Mouse (Mus musculus): ENCODE measurements around the gene Mcm2. TPM values are rescaled to one million over a fixed set of nuclear protein-coding genes. Genes with fewer than 3 reads are reported as not detected.

Gene Mcm2
- polyA plus RNA-seq, 1 experiment, result 40.3 TPM

GRCm38 (mm10) chr6:88841514-88841780, 57.1 kb downstream of the Mcm2 start:
- no peak for DNase-seq (ENCODE audit: low read depth in 1 of 2, low spot score in 2 of 2)
- Histone ChIP-seq H3K36me3 (ENCODE audit: control insufficient read depth, insufficient read depth, low read length) (peaks cover 24% of the 10 kb centered on the region), H3K4me3 (ENCODE audit: extremely low read depth, insufficient read depth, insufficient read length) (peak overlapping the region; percentile 93), H3K27me3 (ENCODE audit: control insufficient read depth, insufficient read depth, low read length) (no peaks in the 10 kb centered on the region), H3K27ac (ENCODE audit: insufficient read depth, low read length) (peak overlapping the region; percentile 82), H3K4me1 (ENCODE audit: control insufficient read depth, insufficient read depth, insufficient read length) (peaks cover 8% of the 10 kb centered on the region)
- TF ChIP-seq CTCF (IDR thresholded peaks at IDR 0.05; ENCODE audit: extremely low read depth, insufficient read depth, insufficient read length, insufficient replicate concordance), result no peak
- TF ChIP-seq POLR2A (IDR thresholded peaks at IDR 0.05; ENCODE audit: low read depth, low read length), result no peak
- under 1% methylated on average over 22 of the region's 22 CpGs for WGBS

- Histone ChIP-seq H3K27me3 (ENCODE audit: control insufficient read depth, insufficient read depth, low read length) (no peaks in the 10 kb centered on the region), H3K4me3 (ENCODE audit: extremely low read depth, insufficient read depth, insufficient read length) (peak overlapping the region; percentile 93), H3K27ac (ENCODE audit: insufficient read depth, low read length) (peak overlapping the region; percentile 82), H3K36me3 (ENCODE audit: control insufficient read depth, insufficient read depth, low read length) (peaks cover 28% of the 10 kb centered on the region), H3K4me1 (ENCODE audit: control insufficient read depth, insufficient read depth, insufficient read length) (peaks cover 8% of the 10 kb centered on the region)
- 57% methylated on average over 9 of the region's 9 CpGs for WGBS
- TF ChIP-seq CTCF (IDR thresholded peaks at IDR 0.05; ENCODE audit: extremely low read depth, insufficient read depth, insufficient read length, insufficient replicate concordance), result no peak
- no peak for TF ChIP-seq POLR2A (IDR thresholded peaks at IDR 0.05; ENCODE audit: low read depth, low read length)
- DNase-seq (ENCODE audit: low read depth in 1 of 2, low spot score in 2 of 2), result no peak
Measured at GRCm38 (mm10) chr6:88840791-88841513, 57.6 kb downstream of the Mcm2 start.

DNA sequence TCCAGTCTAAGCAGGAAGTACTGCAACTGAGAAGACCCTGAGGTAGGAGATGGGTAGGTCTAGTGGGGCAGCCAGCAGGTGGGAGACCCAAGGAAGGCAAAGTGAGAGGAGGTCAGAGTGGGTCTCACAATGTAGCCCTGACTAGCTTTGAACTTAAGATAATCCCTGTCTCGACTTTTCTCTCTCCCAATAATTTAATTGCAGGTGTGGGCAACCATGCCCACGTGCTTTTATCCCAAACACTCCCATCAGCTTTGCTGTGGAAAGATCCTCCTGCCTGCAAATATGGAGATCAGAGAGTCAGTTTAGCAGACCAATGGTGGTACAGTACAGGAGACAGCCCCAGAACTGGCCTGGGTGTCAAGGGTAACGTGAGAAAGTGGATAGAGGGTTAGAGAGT, 58.4 kb downstream of the Mcm2 start:
- H3K4me3 ChIP-seq (ENCODE audit: extremely low read depth, insufficient read depth, insufficient read length), result no peak overlapping the region
- no peak overlapping the region for H3K27ac ChIP-seq (ENCODE audit: insufficient read depth, low read length)
- no peak for DNase-seq (ENCODE audit: low read depth in 1 of 2, low spot score in 2 of 2)
- H3K4me1 ChIP-seq (ENCODE audit: control insufficient read depth, insufficient read depth, insufficient read length), result peaks cover 8% of the 10 kb centered on the region
- no peaks in the 10 kb centered on the region for H3K27me3 ChIP-seq (ENCODE audit: control insufficient read depth, insufficient read depth, low read length)
- WGBS, result 80% methylated on average over 3 of the region's 3 CpGs
- no peak for TF ChIP-seq CTCF (IDR thresholded peaks at IDR 0.05; ENCODE audit: extremely low read depth, insufficient read depth, insufficient read length, insufficient replicate concordance)
- no peak for TF ChIP-seq POLR2A (IDR thresholded peaks at IDR 0.05; ENCODE audit: low read depth, low read length)
- peaks cover 31% of the 10 kb centered on the region for H3K36me3 ChIP-seq (ENCODE audit: control insufficient read depth, insufficient read depth, low read length)

DNA sequence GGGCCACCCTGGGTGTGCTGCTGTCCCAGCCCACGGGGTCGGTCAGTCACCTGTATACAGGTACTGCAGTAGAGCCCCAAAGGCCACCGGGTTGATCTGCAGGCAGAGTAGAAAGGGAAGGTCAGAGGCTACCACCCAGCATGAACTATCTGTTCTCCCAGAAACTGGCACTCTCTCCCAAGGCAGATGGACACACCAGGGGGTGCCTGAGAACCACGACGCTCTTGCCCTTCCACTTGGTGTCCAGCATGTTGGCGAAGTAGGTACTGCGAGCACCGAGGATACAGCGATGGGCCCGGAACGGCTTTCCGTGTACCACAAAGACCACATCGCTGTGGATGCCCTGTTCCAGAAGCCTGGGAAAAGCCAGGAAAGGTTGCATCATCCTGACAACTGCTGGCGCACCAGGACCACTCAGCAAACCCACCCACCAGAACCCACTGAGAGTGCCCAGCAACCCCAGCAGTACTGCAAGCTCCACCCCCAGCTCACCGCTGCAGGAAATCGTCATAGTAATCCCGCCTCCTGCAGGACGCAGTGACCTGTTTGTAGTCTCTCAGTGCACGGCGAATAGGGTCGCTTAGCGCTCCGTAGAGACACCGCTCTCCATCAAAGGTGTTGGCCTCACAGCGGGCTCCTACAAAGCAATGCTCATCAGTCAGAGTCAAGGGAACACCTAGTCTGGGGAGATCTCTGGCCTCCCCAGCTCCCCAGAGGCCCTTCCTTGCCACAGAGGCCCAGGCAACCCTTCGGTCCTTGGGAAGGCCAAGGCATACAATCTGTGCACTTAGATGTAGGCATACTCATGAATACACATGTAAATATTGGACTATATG, 59.2 kb downstream of the Mcm2 start:
- no peak for DNase-seq (ENCODE audit: low read depth in 1 of 2, low spot score in 2 of 2)
- Histone ChIP-seq H3K27me3 (ENCODE audit: control insufficient read depth, insufficient read depth, low read length) (no peaks in the 10 kb centered on the region), H3K36me3 (ENCODE audit: control insufficient read depth, insufficient read depth, low read length) (peaks cover 31% of the 10 kb centered on the region), H3K27ac (ENCODE audit: insufficient read depth, low read length) (no peak overlapping the region), H3K4me3 (ENCODE audit: extremely low read depth, insufficient read depth, insufficient read length) (no peak overlapping the region), H3K4me1 (ENCODE audit: control insufficient read depth, insufficient read depth, insufficient read length) (peaks cover 11% of the 10 kb centered on the region)
- no peak for TF ChIP-seq CTCF (IDR thresholded peaks at IDR 0.05; ENCODE audit: extremely low read depth, insufficient read depth, insufficient read length, insufficient replicate concordance)
- TF ChIP-seq POLR2A (IDR thresholded peaks at IDR 0.05; ENCODE audit: low read depth, low read length), result no peak
- WGBS, result 95% methylated on average over 26 of the region's 26 CpGs

DNA sequence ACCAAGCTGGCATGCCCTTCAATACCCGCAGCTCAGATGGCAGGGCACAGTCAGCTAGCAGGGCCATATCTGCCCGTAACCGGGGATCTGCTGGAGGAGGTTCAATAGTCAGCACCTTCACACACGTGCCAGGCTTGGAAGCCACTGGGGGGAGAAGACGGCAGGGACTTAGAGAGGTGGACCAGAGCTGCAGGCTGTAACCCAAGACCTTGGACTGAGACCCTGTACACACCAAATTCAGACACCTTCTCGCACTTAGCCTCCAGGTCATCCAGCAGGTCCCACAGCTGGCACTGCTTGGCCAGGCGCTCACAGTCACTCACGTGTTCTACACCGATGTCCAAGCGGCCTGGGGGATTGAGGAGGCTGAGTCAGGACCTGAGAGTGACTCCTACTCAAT, 60.0 kb downstream of the Mcm2 start:
- 97% methylated on average over 10 of the region's 10 CpGs for WGBS
- Histone ChIP-seq H3K4me3 (ENCODE audit: extremely low read depth, insufficient read depth, insufficient read length) (no peak overlapping the region), H3K4me1 (ENCODE audit: control insufficient read depth, insufficient read depth, insufficient read length) (peaks cover 11% of the 10 kb centered on the region), H3K27me3 (ENCODE audit: control insufficient read depth, insufficient read depth, low read length) (no peaks in the 10 kb centered on the region), H3K36me3 (ENCODE audit: control insufficient read depth, insufficient read depth, low read length) (peaks cover 31% of the 10 kb centered on the region), H3K27ac (ENCODE audit: insufficient read depth, low read length) (no peak overlapping the region)
- TF ChIP-seq POLR2A (IDR thresholded peaks at IDR 0.05; ENCODE audit: low read depth, low read length), result no peak
- TF ChIP-seq CTCF (IDR thresholded peaks at IDR 0.05; ENCODE audit: extremely low read depth, insufficient read depth, insufficient read length, insufficient replicate concordance), result no peak
- no peak for DNase-seq (ENCODE audit: low read depth in 1 of 2, low spot score in 2 of 2)

DNA sequence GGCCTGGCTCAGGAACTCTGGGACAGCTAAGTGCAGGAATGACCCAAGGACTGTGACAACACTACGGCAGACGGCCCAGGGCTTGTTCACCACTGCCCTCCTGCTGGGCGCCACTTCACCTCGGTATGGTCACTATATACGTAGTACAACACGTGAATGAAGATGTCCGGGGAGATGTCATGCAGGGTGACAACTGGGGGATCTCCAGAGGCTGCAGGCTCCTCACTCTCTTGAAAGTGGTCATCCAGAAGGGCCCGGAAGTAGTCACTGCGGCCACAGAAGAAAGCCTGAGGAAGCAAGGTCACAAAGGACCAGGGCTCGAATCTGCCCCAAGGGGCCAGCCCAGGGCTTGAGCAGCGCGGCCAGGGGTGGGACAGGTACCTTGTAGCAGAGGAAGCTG, 60.6 kb downstream of the Mcm2 start:
- 95% methylated on average over 12 of the region's 12 CpGs for WGBS
- no peak for TF ChIP-seq POLR2A (IDR thresholded peaks at IDR 0.05; ENCODE audit: low read depth, low read length)
- TF ChIP-seq CTCF (IDR thresholded peaks at IDR 0.05; ENCODE audit: extremely low read depth, insufficient read depth, insufficient read length, insufficient replicate concordance), result no peak
- Histone ChIP-seq H3K4me1 (ENCODE audit: control insufficient read depth, insufficient read depth, insufficient read length) (peaks cover 11% of the 10 kb centered on the region), H3K36me3 (ENCODE audit: control insufficient read depth, insufficient read depth, low read length) (peaks cover 31% of the 10 kb centered on the region), H3K4me3 (ENCODE audit: extremely low read depth, insufficient read depth, insufficient read length) (no peak overlapping the region), H3K27ac (ENCODE audit: insufficient read depth, low read length) (no peak overlapping the region), H3K27me3 (ENCODE audit: control insufficient read depth, insufficient read depth, low read length) (no peaks in the 10 kb centered on the region)
- DNase-seq (ENCODE audit: low read depth in 1 of 2, low spot score in 2 of 2), result no peak
